Mouse (Mus musculus) CH12.LX (cell line): ENCODE results near the gene Mrps16. TPM values are rescaled to one million over a fixed set of nuclear protein-coding genes. Genes with fewer than 3 reads are reported as not detected.

Source experiments
- DNase-seq: peaks from one replicate; pipeline ENCODE4 v3.0.0-alpha.2; 2013; ENCODE audit errors: extremely low read depth
- H3K27ac ChIP-seq: 2 replicates; pipeline ENCODE4 v1.5.1; 2012; ENCODE audit warnings: low read depth, mild to moderate bottlenecking, control low read depth, moderate library complexity; ENCODE audit not compliant: insufficient read depth
- H3K27me3 ChIP-seq: replicated peaks from 2 replicates; pipeline ENCODE3; 2012; ENCODE audit warnings: inconsistent platforms
- H3K36me3 ChIP-seq, 2 experiments: replicated peaks in 1 of 2; 2 replicates each; pipeline versions ENCODE3 to v1.6.1; 2012; ENCODE audit warnings: inconsistent platforms in 1 of 2, low read length in 1 of 2, mild to moderate bottlenecking in 1 of 2, mixed read lengths in 1 of 2, moderate library complexity in 1 of 2; ENCODE audit not compliant: control insufficient read depth in 1 of 2, insufficient read depth in 1 of 2
- H3K4me1 ChIP-seq, 2 experiments: 2 replicates each; pipeline ENCODE4 v1.6.1; 2012; ENCODE audit warnings: inconsistent platforms in 1 of 2, moderate library complexity in 1 of 2; ENCODE audit not compliant: insufficient read depth in 2 of 2, control insufficient read depth in 1 of 2
- H3K4me2 ChIP-seq: 2 replicates; pipeline ENCODE4 v1.6.1; 2012; ENCODE audit warnings: low read depth, mild to moderate bottlenecking, control low read depth; ENCODE audit not compliant: poor library complexity, insufficient read depth, severe bottlenecking
- H3K4me3 ChIP-seq, 3 experiments: fragments of 150-350 bp in 1 of 3; sonication (generic) in 1 of 3; replicated peaks in 1 of 3; 2 replicates each; pipeline versions ENCODE3 to v1.5.1; 2011 to 2012; ENCODE audit warnings: low read depth in 2 of 3, low read length in 2 of 3, mild to moderate bottlenecking in 2 of 3, moderate library complexity in 2 of 3, control low read depth in 1 of 3, improper control_type of control experiment in 1 of 3, inconsistent platforms in 1 of 3, mixed read lengths in 1 of 3; ENCODE audit not compliant: poor library complexity in 1 of 3
- H3K79me2 ChIP-seq: replicated peaks from 2 replicates; pipeline ENCODE4 v1.6.1; 2012; ENCODE audit warnings: mild to moderate bottlenecking, moderate library complexity; ENCODE audit not compliant: control insufficient read depth, poor library complexity, insufficient read depth, severe bottlenecking; ENCODE audit errors: extremely low read depth
- H3K9ac ChIP-seq: 2 replicates; pipeline ENCODE4 v1.6.1; 2012; ENCODE audit warnings: low read depth, mild to moderate bottlenecking, control low read depth, moderate library complexity; ENCODE audit not compliant: insufficient read depth
- H3K9me3 ChIP-seq: replicated peaks from 2 replicates; pipeline ENCODE3; 2012; ENCODE audit warnings: low read length, inconsistent platforms, mixed read lengths
- BHLHE40 ChIP-seq: IDR thresholded peaks from 2 replicates; pipeline ENCODE4 v1.6.1; 2011; ENCODE audit warnings: mild to moderate bottlenecking, low read depth, low read length, improper control_type of control experiment
- CHD2 ChIP-seq: IDR thresholded peaks from 2 replicates; pipeline ENCODE4 v1.6.1; 2011; ENCODE audit warnings: low read length, improper control_type of control experiment
- CTCF ChIP-seq, 2 experiments: IDR thresholded peaks in 1 of 2; conservative IDR thresholded peaks in 1 of 2; 2 replicates each; pipeline ENCODE4 v1.5.1; 2011 to 2012; ENCODE audit warnings: low read depth in 2 of 2, low read length in 2 of 2, improper control_type of control experiment in 1 of 2, inconsistent platforms in 1 of 2, mild to moderate bottlenecking in 1 of 2, moderate library complexity in 1 of 2
- EP300 ChIP-seq: IDR thresholded peaks from 2 replicates; pipeline ENCODE4 v1.6.1; 2011; ENCODE audit warnings: low read length, improper control_type of control experiment
- HCFC1 ChIP-seq: IDR thresholded peaks from 2 replicates; pipeline ENCODE4 v1.6.1; 2012; ENCODE audit warnings: low read depth, mild to moderate bottlenecking, inconsistent platforms, low read length, improper control_type of control experiment
- IRF4 ChIP-seq: IDR thresholded peaks from 2 replicates; pipeline ENCODE4 v1.6.1; 2014; ENCODE audit warnings: low read depth, mild to moderate bottlenecking, inconsistent platforms, low read length, improper control_type of control experiment
- JUN ChIP-seq: IDR thresholded peaks from 2 replicates; pipeline ENCODE4 v1.6.1; 2011; ENCODE audit warnings: low read depth, mild to moderate bottlenecking, low read length, improper control_type of control experiment, moderate library complexity; ENCODE audit not compliant: insufficient read depth
- JUND ChIP-seq: conservative IDR thresholded peaks from 2 replicates; pipeline ENCODE4 v1.6.1; 2011; ENCODE audit warnings: low read depth, low read length, improper control_type of control experiment
- KAT2A ChIP-seq: IDR thresholded peaks from 2 replicates; pipeline ENCODE4 v1.6.1; 2012; ENCODE audit warnings: low read length, improper control_type of control experiment, inconsistent platforms; ENCODE audit not compliant: insufficient replicate concordance
- MAFK ChIP-seq: IDR thresholded peaks from 2 replicates; pipeline ENCODE4 v1.6.1; 2011; ENCODE audit warnings: low read length, improper control_type of control experiment; ENCODE audit not compliant: insufficient replicate concordance
- MAX ChIP-seq: IDR thresholded peaks from 2 replicates; pipeline ENCODE4 v1.6.1; 2011; ENCODE audit warnings: low read length, improper control_type of control experiment
- MAZ ChIP-seq: IDR thresholded peaks from 2 replicates; pipeline ENCODE4 v1.6.1; 2012; ENCODE audit warnings: low read depth, mild to moderate bottlenecking, inconsistent platforms, low read length, improper control_type of control experiment, moderate library complexity
- MXI1 ChIP-seq: IDR thresholded peaks from 2 replicates; pipeline ENCODE4 v1.6.1; 2011; ENCODE audit warnings: mild to moderate bottlenecking, low read depth, low read length, improper control_type of control experiment
- MYC ChIP-seq: IDR thresholded peaks from 2 replicates; pipeline ENCODE4 v1.6.1; 2011; ENCODE audit warnings: low read depth, mild to moderate bottlenecking, improper control_type of control experiment, low read length
- NRF1 ChIP-seq: IDR thresholded peaks from 2 replicates; pipeline ENCODE4 v1.6.1; 2014; ENCODE audit warnings: low read depth, mild to moderate bottlenecking, inconsistent platforms, low read length, improper control_type of control experiment, moderate library complexity
- PAX5 ChIP-seq: IDR thresholded peaks from 2 replicates; pipeline ENCODE4 v1.6.1; 2012; ENCODE audit warnings: low read length, inconsistent platforms, mixed read lengths
- POLR2A ChIP-seq: IDR thresholded peaks from 2 replicates; pipeline ENCODE4 v1.6.1; 2011; ENCODE audit warnings: low read depth, mild to moderate bottlenecking, improper control_type of control experiment, low read length
- RAD21 ChIP-seq: IDR thresholded peaks from 2 replicates; pipeline ENCODE4 v1.6.1; 2011; ENCODE audit warnings: low read depth, mild to moderate bottlenecking, low read length, improper control_type of control experiment, moderate library complexity
- TBP ChIP-seq: conservative IDR thresholded peaks from 2 replicates; pipeline ENCODE4 v1.6.1; 2011; ENCODE audit warnings: low read depth, low read length, improper control_type of control experiment
- UBTF ChIP-seq: IDR thresholded peaks from 2 replicates; pipeline ENCODE4 v1.6.1; 2012; ENCODE audit warnings: low read depth, mild to moderate bottlenecking, inconsistent platforms, low read length, improper control_type of control experiment, moderate library complexity
- USF1 ChIP-seq: IDR thresholded peaks from 2 replicates; pipeline ENCODE4 v1.6.1; 2014; ENCODE audit warnings: low read depth, mild to moderate bottlenecking, inconsistent platforms, low read length, improper control_type of control experiment
- ZKSCAN1 ChIP-seq: IDR thresholded peaks from 2 replicates; pipeline ENCODE4 v1.6.1; 2012; ENCODE audit warnings: low read depth, inconsistent platforms, low read length, improper control_type of control experiment, borderline replicate concordance
- ZNF384 ChIP-seq: IDR thresholded peaks from 2 replicates; pipeline ENCODE4 v1.6.1; 2012; ENCODE audit warnings: low read depth, low read length, improper control_type of control experiment, inconsistent platforms
- dilution Hi-C: fragments of 300-500 bp; cut with MboI; formaldehyde crosslinking; loops from 2 replicates; pipeline ENCODE4 v1.14.3; 2020; ENCODE audit warnings: low sequenced_read_pairs; ENCODE audit not compliant: extremely low pct_unique_long_range_greater_than_20kb, extremely low pct_ligation_motif_present
- in situ Hi-C: fragments of 300-500 bp; cut with MboI; formaldehyde crosslinking; loops from 3 replicates; pipeline ENCODE4 v1.14.3; 2019; ENCODE audit warnings: low sequenced_read_pairs, low pct_ligation_motif_present, low pct_unique_long_range_greater_than_20kb, mixed read lengths
- polyA plus RNA-seq: library from polyadenylated mRNA; unstranded; fragments of >175 nt; gene quantifications from 2 replicates; pipeline ENCODE4 v1.2.1, GENCODE M21; 2012; ENCODE audit warnings: low read depth; ENCODE audit not compliant: insufficient read length
- total RNA-seq, 2 experiments: library from RNA; depleted of rRNA; stranded (reverse); fragments of 300-350 nt in 1 of 2; fragments of >200 nt in 1 of 2; gene quantifications; 2 replicates each; pipeline ENCODE4 v1.2.3; 2012 to 2014

Mrps16 gene
- total and polyA plus RNA-seq, 3 experiments = 97.2 to 112 (median 110) TPM

GRCm38 (mm10) chr14:20370798-20371197, 22.6 kb downstream of the Mrps16 start:
- H3K27me3 ChIP-seq = no peaks in the 10 kb centered on the region
- no peak overlapping the region for H3K9ac ChIP-seq
- peak; percentile 52 for TF ChIP-seq EP300
- TF ChIP-seq BHLHE40 = peak; percentile 61
- no peak for TF ChIP-seq MYC
- peak; percentile 77 for TF ChIP-seq NRF1
- no peak for TF ChIP-seq KAT2A
- TF ChIP-seq ZNF384 = no peak
- TF ChIP-seq MAFK = no peak
- peak; percentile 51; the same call in 1 of the 2 replicates for TF ChIP-seq IRF4
- no peaks in the 10 kb centered on the region for H3K79me2 ChIP-seq
- H3K27ac ChIP-seq = no peak overlapping the region
- peaks cover 9 to 59% of the 10 kb centered on the region in 2 experiments for H3K36me3 ChIP-seq
- dilution Hi-C loops = no loop called here
- peaks cover 3 to 12% of the 10 kb centered on the region in 2 experiments for H3K4me1 ChIP-seq
- peak; percentile 79 for DNase-seq
- no peaks in the 10 kb centered on the region for H3K9me3 ChIP-seq
- in situ Hi-C loops = loop anchor here (10.0 kb wide), 1 partner anchor 46 kb away; no protein-coding TSS in a partner anchor
- no peak overlapping the region for H3K4me2 ChIP-seq
- no peak overlapping the region for H3K4me3 ChIP-seq

GRCm38 (mm10) chr14:20368271-20368670, 25.2 kb downstream of the Mrps16 start:
- Histone ChIP-seq H3K4me1 (peaks cover 3 to 12% of the 10 kb centered on the region in 2 experiments), H3K4me3 (no peak overlapping the region), H3K9me3 (no peaks in the 10 kb centered on the region), H3K27me3 (no peaks in the 10 kb centered on the region), H3K79me2 (no peaks in the 10 kb centered on the region), H3K9ac (no peak overlapping the region), H3K4me2 (no peak overlapping the region), H3K27ac (no peak overlapping the region), H3K36me3 (peaks cover 18 to 61% of the 10 kb centered on the region in 2 experiments)
- in situ Hi-C loops = no loop called here
- TF ChIP-seq MAX (no peak), CTCF (conservative IDR thresholded peaks at IDR 0.05 in 1 of 2, IDR thresholded peaks at IDR 0.05 in 1 of 2; ENCODE audit: low read depth in 2 of 2, low read length in 2 of 2) (peak in 1 of 2 experiments; percentile 35; a peak in 2 of 4 replicates)
- dilution Hi-C loops = no loop called here
- no peak for DNase-seq

- dilution Hi-C loops = no loop called here
- Histone ChIP-seq H3K4me3 (no peak overlapping the region), H3K27me3 (no peaks in the 10 kb centered on the region), H3K36me3 (peaks cover 26 to 82% of the 10 kb centered on the region in 2 experiments), H3K4me2 (no peak overlapping the region), H3K79me2 (no peaks in the 10 kb centered on the region), H3K27ac (no peak overlapping the region), H3K9ac (no peak overlapping the region), H3K4me1 (no peaks in the 10 kb centered on the region), H3K9me3 (no peaks in the 10 kb centered on the region)
- DNase-seq = no peak
- TF ChIP-seq ZNF384 (no peak), TBP (no peak), MAZ (no peak), POLR2A (no peak), MXI1 (no peak), JUND (no peak), HCFC1 (no peak), JUN (no peak), CHD2 (no peak), UBTF (no peak), PAX5 (no peak), ZKSCAN1 (no peak), RAD21 (no peak), USF1 (no peak)
- in situ Hi-C loops = no loop called here
Observed at GRCm38 (mm10) chr14:20363230-20363629, 30.2 kb downstream of the Mrps16 start.
